Mouse (Mus musculus) myocyte (in vitro differentiated cells): ENCODE measurements around the gene Kif1b. TPM values are rescaled to one million over a fixed set of nuclear protein-coding genes. Genes with fewer than 3 reads are reported as not detected.
"Not testable (repeated sequence)": the region's sequence is repeated elsewhere in the genome, so short reads cannot be mapped to it uniquely, and the experiment has no call there.

Experiments
- H3K27me3 ChIP-seq: one replicate; pipeline ENCODE4 v1.6.1; 2011; ENCODE audit not compliant: control insufficient read depth, insufficient read depth, insufficient read length
- H3K36me3 ChIP-seq: one replicate; pipeline ENCODE4 v1.6.1; 2011; ENCODE audit not compliant: control insufficient read depth, insufficient read depth
- H3K4me2 ChIP-seq: one replicate; pipeline ENCODE4 v1.6.1; 2011; ENCODE audit warnings: low read depth, control low read depth
- H3K4me3 ChIP-seq: one replicate; pipeline ENCODE4 v1.5.1; 2011; ENCODE audit warnings: mild to moderate bottlenecking, control low read depth, moderate library complexity
- H3K79me2 ChIP-seq: one replicate; pipeline ENCODE4 v1.6.1; 2011; ENCODE audit not compliant: control insufficient read depth, insufficient read depth
- H3ac ChIP-seq: one replicate; pipeline ENCODE4 v1.6.1; 2011; ENCODE audit not compliant: control insufficient read depth, insufficient read length
- CEBPB ChIP-seq: IDR thresholded peaks from 2 replicates; pipeline ENCODE4 v1.6.1; 2011; ENCODE audit warnings: mild to moderate bottlenecking, moderate library complexity; ENCODE audit not compliant: poor library complexity, insufficient read depth, severe bottlenecking
- E2F4 ChIP-seq: IDR thresholded peaks from one replicate; pipeline ENCODE4 v1.6.1; 2011; ENCODE audit warnings: mild to moderate bottlenecking, control low read depth, moderate library complexity; ENCODE audit not compliant: insufficient read depth
- MAX ChIP-seq: IDR thresholded peaks from one replicate; pipeline ENCODE4 v1.6.1; 2011; ENCODE audit warnings: low read depth, mild to moderate bottlenecking, control low read depth
- MYOD1 ChIP-seq, 3 experiments: IDR thresholded peaks; one replicate each; pipeline ENCODE4 v1.6.1; 2011; ENCODE audit warnings: control low read depth in 2 of 3, low read depth in 2 of 3, mild to moderate bottlenecking in 2 of 3, moderate library complexity in 1 of 3; ENCODE audit not compliant: insufficient read length in 2 of 3, control insufficient read depth in 1 of 3
- MYOG ChIP-seq, 3 experiments: IDR thresholded peaks; one replicate each; pipeline ENCODE4 v1.6.1; 2011; ENCODE audit warnings: control low read depth in 2 of 3, low read depth in 2 of 3, mild to moderate bottlenecking in 2 of 3; ENCODE audit not compliant: insufficient read length in 2 of 3, control insufficient read depth in 1 of 3, insufficient read depth in 1 of 3
- POLR2A ChIP-seq: IDR thresholded peaks from one replicate; pipeline ENCODE4 v1.6.1; 2011; ENCODE audit warnings: low read depth, mild to moderate bottlenecking, control low read depth, moderate library complexity; ENCODE audit not compliant: insufficient read length
- POLR2AphosphoS2 ChIP-seq: IDR thresholded peaks from one replicate; pipeline ENCODE4 v1.6.1; 2011; ENCODE audit warnings: low read depth, control low read depth; ENCODE audit not compliant: insufficient read length
- REST ChIP-seq: IDR thresholded peaks from one replicate; pipeline ENCODE4 v1.6.1; 2011; ENCODE audit warnings: mild to moderate bottlenecking, control low read depth, moderate library complexity; ENCODE audit not compliant: insufficient read depth, insufficient read length
- SRF ChIP-seq: IDR thresholded peaks from one replicate; pipeline ENCODE4 v1.6.1; 2011; ENCODE audit warnings: low read depth; ENCODE audit not compliant: control insufficient read depth, insufficient read length
- TCF12 ChIP-seq: IDR thresholded peaks from one replicate; pipeline ENCODE4 v1.6.1; 2011; ENCODE audit warnings: mild to moderate bottlenecking, control low read depth; ENCODE audit not compliant: poor library complexity, insufficient read depth, severe bottlenecking
- TCF3 ChIP-seq: IDR thresholded peaks from one replicate; pipeline ENCODE4 v1.6.1; 2011; ENCODE audit warnings: low read depth, control low read depth; ENCODE audit not compliant: insufficient read length
- USF1 ChIP-seq: IDR thresholded peaks from one replicate; pipeline ENCODE4 v1.6.1; 2011; ENCODE audit warnings: low read depth, mild to moderate bottlenecking, control low read depth, moderate library complexity
- polyA plus RNA-seq: library from polyadenylated mRNA; unstranded; fragments of >200 nt; fragmentation: generic; extraction: Trizol; gene quantifications from one replicate; pipeline ENCODE4 v1.2.1, GENCODE M21; 2012; ENCODE audit warnings: missing spikeins

Kif1b gene
- polyA plus RNA-seq, 1 experiment: 26.7 TPM

DNA sequence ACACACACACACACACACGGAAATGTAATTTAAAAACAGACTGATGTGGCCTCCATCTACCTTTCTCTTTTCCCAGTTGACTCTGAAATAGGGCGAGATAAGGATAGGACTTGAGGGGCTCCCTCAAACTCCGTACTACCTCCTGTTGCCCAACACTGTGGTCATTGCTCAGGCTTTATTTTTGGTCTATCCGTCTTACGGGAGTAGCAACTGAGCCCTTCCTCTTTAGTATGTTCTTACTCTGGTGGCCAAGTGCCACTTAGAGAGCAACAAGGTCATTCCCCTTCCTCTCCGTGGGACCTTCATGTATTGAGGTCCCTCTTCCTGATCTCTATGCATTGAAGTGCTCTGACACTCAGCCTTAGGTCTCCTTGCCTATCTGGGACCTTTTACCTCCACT lies 133.8 kb downstream of the Kif1b start:
- TF ChIP-seq MYOG (IDR thresholded peaks at IDR 0.05; ENCODE audit: control insufficient read depth in 1 of 3, insufficient read depth in 1 of 3, insufficient read length in 2 of 3, low read depth in 2 of 3): no peak
- TF ChIP-seq POLR2A: no peak
- no peak for TF ChIP-seq USF1
- TF ChIP-seq CEBPB: no peak
- no peak for TF ChIP-seq SRF
- no peak for TF ChIP-seq MAX
- TF ChIP-seq E2F4: no peak
- TF ChIP-seq TCF12: no peak
- H3ac ChIP-seq: no peak overlapping the region
- H3K79me2 ChIP-seq: no peaks in the 10 kb centered on the region
- H3K4me2 ChIP-seq: no peak overlapping the region
- peaks cover 6% of the 10 kb centered on the region for H3K36me3 ChIP-seq
- H3K27me3 ChIP-seq: no peaks in the 10 kb centered on the region
- no peak overlapping the region for H3K4me3 ChIP-seq

DNA sequence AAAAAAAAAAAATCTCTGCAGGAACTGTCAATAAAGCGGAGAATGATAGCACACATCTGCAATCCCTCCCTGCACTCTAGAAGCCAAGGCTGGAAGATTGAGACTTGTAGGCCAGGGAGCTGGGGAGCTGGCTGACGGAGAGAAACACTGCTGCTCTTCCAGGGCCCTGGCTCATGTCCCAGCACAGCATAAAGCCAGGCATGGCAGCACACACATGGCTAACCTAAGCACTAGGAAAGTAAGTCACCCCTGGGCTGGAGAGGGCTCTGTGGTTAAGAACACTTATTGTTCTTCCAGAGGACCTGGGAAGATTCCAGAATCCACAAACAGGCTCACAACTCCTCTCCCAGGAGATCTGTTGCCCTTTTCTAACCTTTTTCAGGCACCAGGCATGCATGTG lies 134.8 kb downstream of the Kif1b start:
- Histone ChIP-seq H3K4me3 (no peak overlapping the region), H3K4me2 (peak overlapping the region; percentile 61), H3K36me3 (peaks cover 4% of the 10 kb centered on the region), H3ac (no peak overlapping the region), H3K79me2 (no peaks in the 10 kb centered on the region), H3K27me3 (no peaks in the 10 kb centered on the region)
- no peak for TF ChIP-seq MYOG (IDR thresholded peaks at IDR 0.05; ENCODE audit: control insufficient read depth in 1 of 3, insufficient read depth in 1 of 3, insufficient read length in 2 of 3, low read depth in 2 of 3)

DNA sequence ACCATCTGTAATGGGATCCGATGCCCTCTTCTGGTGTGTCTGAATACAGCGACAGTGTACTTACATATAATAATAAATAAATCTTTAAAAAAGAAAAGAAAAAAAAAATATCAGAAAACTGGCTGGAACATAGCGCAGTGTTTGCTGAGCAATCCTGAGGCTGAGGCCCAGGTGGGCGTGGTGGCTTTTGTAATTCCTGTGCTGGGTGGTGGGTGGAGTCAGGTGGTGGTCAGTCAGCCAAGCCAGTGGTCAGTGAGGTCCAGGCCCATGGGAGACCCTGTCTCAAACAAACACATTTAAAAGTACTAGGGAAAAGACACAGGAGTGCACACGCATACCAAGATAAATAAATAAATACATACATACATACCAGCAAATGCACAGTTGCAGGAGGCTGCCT lies 135.4 kb downstream of the Kif1b start:
- no peak overlapping the region for H3K4me3 ChIP-seq
- H3K4me2 ChIP-seq: peak overlapping the region; percentile 61
- H3K79me2 ChIP-seq: no peaks in the 10 kb centered on the region
- TF ChIP-seq USF1 (no peak), E2F4 (no peak), MYOD1 (IDR thresholded peaks at IDR 0.05; ENCODE audit: control insufficient read depth in 1 of 3, insufficient read length in 2 of 3, low read depth in 2 of 3) (no peak), POLR2A (no peak), TCF12 (no peak), SRF (no peak)
- peaks cover 2% of the 10 kb centered on the region for H3K36me3 ChIP-seq
- H3ac ChIP-seq: no peak overlapping the region
- H3K27me3 ChIP-seq: no peaks in the 10 kb centered on the region

DNA sequence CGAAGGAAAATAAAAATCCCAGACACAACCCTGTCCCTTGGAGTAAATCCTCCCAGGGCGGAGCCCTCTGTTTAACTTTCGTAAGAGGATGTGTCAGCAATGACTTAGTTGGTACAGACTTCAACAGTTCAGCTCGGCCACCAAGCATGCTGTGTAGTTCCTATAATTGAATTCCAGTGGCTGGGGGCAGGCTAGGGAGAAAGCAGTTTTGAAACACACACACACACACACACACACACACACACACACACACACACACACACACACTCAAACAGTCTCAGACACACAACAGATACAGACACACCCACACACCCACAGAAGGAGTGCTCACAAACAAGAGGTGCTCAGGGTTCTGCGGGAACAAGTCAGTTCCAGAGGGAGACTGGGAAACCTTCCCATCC lies 135.9 kb downstream of the Kif1b start:
- H3K4me2 ChIP-seq: peak overlapping the region; percentile 61
- peak; percentile 28; the same call in 1 of the 2 replicates for TF ChIP-seq CEBPB
- TF ChIP-seq USF1: no peak
- no peak overlapping the region for H3ac ChIP-seq
- H3K79me2 ChIP-seq: no peaks in the 10 kb centered on the region
- H3K27me3 ChIP-seq: no peaks in the 10 kb centered on the region
- no peaks in the 10 kb centered on the region for H3K36me3 ChIP-seq
- no peak overlapping the region for H3K4me3 ChIP-seq

DNA sequence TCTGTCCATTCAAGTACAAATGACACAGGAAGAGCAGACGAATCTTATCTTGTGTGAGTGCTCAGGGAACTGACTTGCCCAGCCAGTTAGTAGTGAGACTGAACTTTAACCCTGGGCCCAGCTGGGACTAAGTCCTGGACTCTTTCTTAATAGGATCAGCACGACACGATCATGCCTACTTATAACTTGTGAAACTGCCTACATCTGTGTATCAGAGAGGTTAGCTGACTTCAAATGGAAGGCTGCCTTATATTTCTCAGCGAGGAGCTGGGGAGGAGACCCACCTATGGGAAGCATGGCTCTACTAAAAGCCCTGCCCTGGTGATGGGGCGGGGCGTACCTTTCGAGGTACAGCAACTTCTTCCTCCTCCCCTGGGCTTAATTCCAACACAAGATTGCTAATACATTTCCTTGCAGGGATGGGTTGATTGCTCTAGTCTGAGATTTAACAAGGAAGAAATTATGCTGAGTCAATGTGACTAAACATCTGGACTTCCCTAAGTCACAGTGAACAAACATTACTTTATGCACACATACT lies 137.0 kb downstream of the Kif1b start:
- Histone ChIP-seq H3K36me3 (no peaks in the 10 kb centered on the region), H3K79me2 (peaks cover 6% of the 10 kb centered on the region), H3K4me2 (peak overlapping the region; percentile 13), H3ac (no peak overlapping the region), H3K4me3 (no peak overlapping the region), H3K27me3 (no peaks in the 10 kb centered on the region)
- TF ChIP-seq USF1 (no peak), POLR2AphosphoS2 (no peak), SRF (no peak), CEBPB (no peak), TCF12 (no peak), MYOG (IDR thresholded peaks at IDR 0.05; ENCODE audit: control insufficient read depth in 1 of 3, insufficient read depth in 1 of 3, insufficient read length in 2 of 3, low read depth in 2 of 3) (no peak), POLR2A (no peak), REST (no peak), MAX (no peak), E2F4 (no peak), MYOD1 (IDR thresholded peaks at IDR 0.05; ENCODE audit: control insufficient read depth in 1 of 3, insufficient read length in 2 of 3, low read depth in 2 of 3) (no peak), TCF3 (no peak)

DNA sequence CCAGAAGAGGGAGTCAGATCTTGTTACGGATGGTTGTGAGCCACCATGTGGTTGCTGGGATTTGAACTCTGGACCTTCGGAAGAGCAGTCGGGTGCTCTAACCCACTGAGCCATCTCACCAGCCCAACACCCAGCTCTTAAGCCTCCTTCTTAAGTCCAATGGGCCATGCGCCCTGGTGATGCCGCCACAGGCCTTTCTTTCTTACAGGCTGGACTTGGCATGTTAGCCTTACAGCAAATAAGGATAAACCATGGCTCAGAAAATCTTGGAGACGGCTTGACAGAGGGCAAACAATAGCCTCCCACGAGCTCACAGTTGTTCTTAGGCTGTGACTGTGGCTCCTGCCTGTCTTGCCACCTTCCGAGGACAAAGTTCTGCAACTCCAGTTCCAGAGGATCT lies 137.6 kb downstream of the Kif1b start:
- H3K4me2 ChIP-seq, H3ac ChIP-seq: not testable (repeated sequence)
- H3K79me2 ChIP-seq: peaks cover 12% of the 10 kb centered on the region

More for the DNA sequence above, 137.6 kb downstream of the Kif1b start:
- H3K27me3 ChIP-seq, H3K36me3 ChIP-seq, H3K4me3 ChIP-seq: not testable (repeated sequence)
